Mouse (Mus musculus) neural tube, embryonic 13.5 days (tissue): ENCODE measurements around the gene 6430550D23Rik. TPM values are rescaled to one million over a fixed set of nuclear protein-coding genes. Genes with fewer than 3 reads are reported as not detected.
"Not testable (repeated sequence)": the region's sequence is repeated elsewhere in the genome, so short reads cannot be mapped to it uniquely, and the experiment has no call there.

Experiments
- ATAC-seq: fragments of 200-750 bp; cut with Nextera tagmentation; 2 replicates; pipeline ENCODE4 v1.8.0; 2017; ENCODE audit warnings: low read depth, mild to moderate bottlenecking, moderate TSS enrichment, moderate library complexity
- H3K27ac ChIP-seq: fragments of 300-500 bp; sonication (generic); replicated peaks from 2 replicates; pipeline ENCODE4 v1.5.1; 2015; ENCODE audit warnings: moderate library complexity, mild to moderate bottlenecking, inconsistent platforms
- H3K27me3 ChIP-seq: fragments of 300-500 bp; sonication (generic); 2 replicates; pipeline ENCODE4 v1.6.1; 2015; ENCODE audit warnings: mild to moderate bottlenecking, inconsistent platforms
- H3K36me3 ChIP-seq: fragments of 300-500 bp; sonication (generic); 2 replicates; pipeline ENCODE4 v1.6.1; 2015; ENCODE audit warnings: mild to moderate bottlenecking, inconsistent platforms
- H3K4me1 ChIP-seq: fragments of 300-500 bp; sonication (generic); replicated peaks from 2 replicates; pipeline ENCODE4 v1.6.1; 2015; ENCODE audit warnings: inconsistent platforms
- H3K4me2 ChIP-seq: fragments of 300-500 bp; sonication (generic); 2 replicates; pipeline ENCODE4 v1.6.1; 2015; ENCODE audit warnings: inconsistent platforms, mild to moderate bottlenecking, moderate library complexity
- H3K4me3 ChIP-seq: fragments of 300-500 bp; sonication (generic); 2 replicates; pipeline ENCODE4 v1.5.1; 2015; ENCODE audit warnings: mild to moderate bottlenecking, inconsistent platforms
- H3K9ac ChIP-seq: fragments of 300-500 bp; sonication (generic); 2 replicates; pipeline ENCODE4 v1.6.1; 2015; ENCODE audit warnings: moderate library complexity, mild to moderate bottlenecking, inconsistent platforms
- H3K9me3 ChIP-seq: fragments of 300-500 bp; sonication (generic); 2 replicates; pipeline ENCODE4 v1.6.1; 2016; ENCODE audit warnings: inconsistent platforms
- WGBS: fragments of 180-500 bp; shearing (Covaris S2); methylation state at CpG from one replicate; pipeline ENCODE4 v1.1.7; 2015; 5-methylcytosine and 5-hydroxymethylcytosine counted together
- polyA plus RNA-seq: library from polyadenylated mRNA; unstranded; fragments of >200 nt; fragmentation: Nextera tagmentation; extraction: Ambion mirVana; gene quantifications from 2 replicates; pipeline ENCODE4 v1.2.1, GENCODE M21; 2015

Gene 6430550D23Rik
- polyA plus RNA-seq, 1 experiment from 2014 or later: 3.4 TPM

- no peak overlapping the region for H3K27ac ChIP-seq
- H3K4me3 ChIP-seq: peak overlapping the region; percentile 67
- peak overlapping the region; percentile 89 for H3K4me2 ChIP-seq
- no peaks in the 10 kb centered on the region for H3K27me3 ChIP-seq
- H3K36me3 ChIP-seq: 0 out of 2 replicates have a peak, but pooled peaks cover 3% of the 10 kb centered on the region
- H3K4me1 ChIP-seq: peaks cover 23% of the 10 kb centered on the region
- H3K9me3 ChIP-seq: no peaks in the 10 kb centered on the region
- H3K9ac ChIP-seq: peak overlapping the region; percentile 78
- no peak for ATAC-seq
- WGBS: 70% methylated on average over 7 of the region's 7 CpGs
Measured at GRCm38 (mm10) chr2:155928711-155929345, 78.9 kb downstream of the 6430550D23Rik start.

GRCm38 (mm10) chr2:155925213-155925612 lies 82.6 kb downstream of the 6430550D23Rik start:
- peaks cover 17% of the 10 kb centered on the region for H3K4me1 ChIP-seq
- not testable (repeated sequence) for H3K9me3 ChIP-seq, ATAC-seq, H3K4me3 ChIP-seq, H3K27ac ChIP-seq, H3K27me3 ChIP-seq, H3K4me2 ChIP-seq, H3K9ac ChIP-seq
- H3K36me3 ChIP-seq: peaks cover 16% of the 10 kb centered on the region
- 94% methylated on average over 6 of the region's 6 CpGs for WGBS

Other genes starting within 250 kb of the 6430550D23Rik start
- 11.7 and 12.2 TPM in 2 replicates for gene Mmp24, start 232.6 kb downstream of the 6430550D23Rik start, polyA plus RNA-seq
- 24.1 and 28.7 TPM in 2 replicates for gene BC029722, start 188.6 kb downstream of the 6430550D23Rik start, polyA plus RNA-seq
- 156 and 170 TPM in 2 replicates for gene Eif6, start 181.1 kb downstream of the 6430550D23Rik start, polyA plus RNA-seq
- 0.56 and 0.63 TPM in 2 replicates for gene Fam83c, start 173.1 kb downstream of the 6430550D23Rik start, polyA plus RNA-seq
- 69.7 and 73.1 TPM in 2 replicates for gene Uqcc1, start 77.7 kb downstream of the 6430550D23Rik start, polyA plus RNA-seq
- gene Gm15557, start 67.2 kb downstream of the 6430550D23Rik start, polyA plus RNA-seq: not detected in 2 replicates
- gene Gdf5, start 62.6 kb downstream of the 6430550D23Rik start, polyA plus RNA-seq: 1.3 and 2.1 TPM in 2 replicates
- gene Cep250, start 51.5 kb downstream of the 6430550D23Rik start, polyA plus RNA-seq: 13.6 and 18.6 TPM in 2 replicates
- gene Ergic3, start 68 bp upstream of the 6430550D23Rik start, polyA plus RNA-seq: 341 and 372 TPM in 2 replicates
- gene Fer1l4, start 45.0 kb upstream of the 6430550D23Rik start, polyA plus RNA-seq: not detected in 2 replicates
- gene Spag4, start 57.2 kb upstream of the 6430550D23Rik start, polyA plus RNA-seq: 5.6 and 6.4 TPM in 2 replicates
- gene Cpne1, start 104.0 kb upstream of the 6430550D23Rik start, polyA plus RNA-seq: 33.4 and 34.0 TPM in 2 replicates
- 27.7 and 27.8 TPM in 2 replicates for gene Rbm12, start 104.0 kb upstream of the 6430550D23Rik start, polyA plus RNA-seq
- gene Gm28036, start 119.1 kb upstream of the 6430550D23Rik start, polyA plus RNA-seq: 21.4 and 26.1 TPM in 2 replicates
- 373 and 399 TPM in 2 replicates for gene Romo1, start 136.1 kb upstream of the 6430550D23Rik start, polyA plus RNA-seq
- gene Nfs1, start 136.2 kb upstream of the 6430550D23Rik start, polyA plus RNA-seq: 31.2 and 31.8 TPM in 2 replicates
- gene Rbm39, start 172.3 kb upstream of the 6430550D23Rik start, polyA plus RNA-seq: 509 and 512 TPM in 2 replicates
- gene Phf20, start 188.5 kb upstream of the 6430550D23Rik start, polyA plus RNA-seq: 101 and 126 TPM in 2 replicates